Mouse (Mus musculus) layer of hippocampus, adult 2 months (tissue): Measurements from ENCODE around the gene Rnase13. TPM values are rescaled to one million over a fixed set of nuclear protein-coding genes. Genes with fewer than 3 reads are reported as not detected.

Experiments
- DNase-seq, 2 experiments: peaks; one replicate each; pipeline ENCODE4 v3.0.0; 2022; ENCODE audit warnings: low spot score in 2 of 2
- H3K27ac ChIP-seq: fragments of 200-600 bp; 2 replicates; pipeline ENCODE4 v1.8.1; 2022
- H3K4me3 ChIP-seq: fragments of 200-600 bp; 2 replicates; pipeline ENCODE4 v1.8.1; 2022; ENCODE audit warnings: mild to moderate bottlenecking
- CTCF ChIP-seq: fragments of 200-600 bp; conservative IDR thresholded peaks from 2 replicates; pipeline ENCODE4 v1.8.1; 2022; ENCODE audit warnings: antibody characterized with exemption, mild to moderate bottlenecking, moderate library complexity
- total RNA-seq, 2 experiments: library from RNA; stranded (reverse); gene quantifications; 2 replicates each; pipeline ENCODE4 v1.2.3; 2021

The Rnase13 gene
- total RNA-seq, 2 experiments from 2014 or later: not detected

- no peak for DNase-seq
- no peak overlapping the region for H3K27ac ChIP-seq
- H3K4me3 ChIP-seq: no peak overlapping the region
- no peak for TF ChIP-seq CTCF
Measured at GRCm38 (mm10) chr14:51903782-51904181, 18.8 kb downstream of the Rnase13 start.

- DNase-seq: peak; percentile 61 to 86
- no peak overlapping the region for H3K27ac ChIP-seq
Measured at GRCm38 (mm10) chr14:51902806-51903710, 19.5 kb downstream of the Rnase13 start.

GRCm38 (mm10) chr14:51899351-51899750 is 23.2 kb downstream of the Rnase13 start:
- H3K4me3 ChIP-seq: no peak overlapping the region
- TF ChIP-seq CTCF: no peak
- DNase-seq: no peak
- no peak overlapping the region for H3K27ac ChIP-seq

More at GRCm38 (mm10) chr14:51902806-51903710, 19.5 kb downstream of the Rnase13 start:
- H3K4me3 ChIP-seq: no peak overlapping the region
- TF ChIP-seq CTCF: peak; percentile 98

- Histone ChIP-seq H3K27ac (no peak overlapping the region), H3K4me3 (no peak overlapping the region)
- TF ChIP-seq CTCF: no peak
- no peak for DNase-seq
Measured at GRCm38 (mm10) chr14:51896539-51897170, 25.9 kb downstream of the Rnase13 start.

- Histone ChIP-seq H3K4me3 (no peak overlapping the region), H3K27ac (no peak overlapping the region)
- no peak for TF ChIP-seq CTCF
- no peak for DNase-seq
Measured at GRCm38 (mm10) chr14:51896019-51896418, 26.6 kb downstream of the Rnase13 start.

GRCm38 (mm10) chr14:51895071-51895470 is 27.5 kb downstream of the Rnase13 start:
- no peak for TF ChIP-seq CTCF
- DNase-seq: no peak
- Histone ChIP-seq H3K27ac (no peak overlapping the region), H3K4me3 (no peak overlapping the region)

- Histone ChIP-seq H3K27ac (no peak overlapping the region), H3K4me3 (no peak overlapping the region)
- no peak for DNase-seq
- TF ChIP-seq CTCF: no peak
Measured at GRCm38 (mm10) chr14:51893809-51894208, 28.8 kb downstream of the Rnase13 start.

GRCm38 (mm10) chr14:51893094-51893794 is 29.3 kb downstream of the Rnase13 start:
- H3K27ac ChIP-seq: no peak overlapping the region
- H3K4me3 ChIP-seq: no peak overlapping the region

GRCm38 (mm10) chr14:51892191-51892939 is 30.2 kb downstream of the Rnase13 start, which contains the start of gene Slc39a2:
Gene Slc39a2 (plus strand): TSS chr14:51892889.
- no peak for TF ChIP-seq CTCF
- no peak within 1 kb of the TSS for H3K27ac ChIP-seq
- no peak within 1 kb of the TSS for H3K4me3 ChIP-seq
- no peak for DNase-seq

More at GRCm38 (mm10) chr14:51893094-51893794, 29.3 kb downstream of the Rnase13 start:
- no peak for DNase-seq
- TF ChIP-seq CTCF: no peak

GRCm38 (mm10) chr14:51889833-51890232 is 32.7 kb downstream of the Rnase13 start:
- DNase-seq: no peak

GRCm38 (mm10) chr14:51886051-51886450 is 36.5 kb downstream of the Rnase13 start:
- no peak for TF ChIP-seq CTCF
- Histone ChIP-seq H3K27ac (no peak overlapping the region), H3K4me3 (peak overlapping the region; percentile 69)
- DNase-seq: no peak

More at GRCm38 (mm10) chr14:51889833-51890232, 32.7 kb downstream of the Rnase13 start:
- Histone ChIP-seq H3K4me3 (no peak overlapping the region), H3K27ac (no peak overlapping the region)
- no peak for TF ChIP-seq CTCF
